ENCODE assay signal across 22 mouse cellular contexts in the genomic region with DNA sequence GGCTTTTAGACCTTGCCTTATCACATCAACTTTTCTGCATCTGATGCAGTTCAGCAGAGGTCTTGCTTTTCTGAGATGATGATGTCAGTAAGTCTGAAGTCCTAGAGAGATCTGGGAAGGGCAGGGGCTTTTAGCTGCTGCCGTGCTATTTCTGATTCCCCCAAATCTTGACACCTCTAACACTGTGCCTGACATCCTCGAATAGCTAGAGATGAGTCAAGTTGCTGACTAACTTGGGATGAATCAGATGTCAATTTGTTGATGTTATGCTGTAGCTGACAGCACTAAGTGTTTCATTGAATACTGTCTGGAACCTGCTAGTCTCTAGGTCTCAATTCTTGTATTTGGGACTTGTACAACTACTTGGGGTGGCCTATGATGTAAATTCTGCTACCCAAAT.
DNase-seq lines count a peak whose midpoint lies in the region; ATAC-seq lines count a peak whose summit lies in the region.
"Had no signal": no experiment of that assay in that cellular context is flagged by ENCODE, and none has a peak within 500 bp of the region (broad histone marks: within the 10 kb centered on the region; RNA-seq: fewer than 3 reads in every experiment).

No protein-coding gene starts in this region.

- DNase-seq in frontal cortex, postnatal 25 days (ENCODE audit: low spot score in 2 of 2): no peak
- DNase-seq in right cerebral cortex, adult 18-20 months: peak; percentile 21
- DNase-seq in right cerebral cortex, postnatal 14 days: no peak
- peak; percentile 9 for DNase-seq in Muller cell, postnatal 12 days (ENCODE audit: inconsistent ontology term)
- peak; percentile 64 for DNase-seq in brain, adult 2 months (ENCODE audit: low read depth, low spot score)
- no peak for DNase-seq in layer of hippocampus, adult 9-10 months (ENCODE audit: low spot score)
- DNase-seq: adrenal gland, adult 2 months; adrenal gland, adult 8-10 months; adrenal gland, postnatal 10 days; adrenal gland, postnatal 14 days; adrenal gland, postnatal 25 days; adrenal gland, postnatal 36 days; B cell, adult 2 months; cerebellum, adult 11 months; cerebellum, adult 11-12 months; cerebellum, adult 18-20 months; cerebellum, adult 2 months; cerebellum, adult 8-10 months had no signal

- ATAC-seq in frontal cortex, adult (ENCODE audit: low TSS enrichment): peak; percentile 62
- no peak for ATAC-seq in CD4-positive, CD25-positive, alpha-beta regulatory T cell, adult 4 months
- ATAC-seq: activated CD4-positive, CD25-positive, alpha-beta regulatory T cell, adult 4 months; Patski had no signal

Comparison
In these comparisons a context has a peak if more than half of its experiments do, and no peak if none do; other contexts are left out.
1. DNase-seq: peak in right cerebral cortex, adult 18-20 months (single experiment), Muller cell, postnatal 12 days (single experiment) and brain, adult 2 months (single experiment); none in frontal cortex, postnatal 25 days (0 of 2), right cerebral cortex, postnatal 14 days (single experiment) and layer of hippocampus, adult 9-10 months (single experiment).